Comparison of ENCODE assay signal across 15 mouse cellular contexts in genomic region chr14:122374285-122374997, GRCm38 (mm10).
DNase-seq lines count a peak whose midpoint lies in the region; ATAC-seq lines count a peak whose summit lies in the region.
"Had no signal": no experiment of that assay in that cellular context is flagged by ENCODE, and none has a peak within 500 bp of the region (broad histone marks: within the 10 kb centered on the region; RNA-seq: fewer than 3 reads in every experiment).

No protein-coding gene starts in this region.

- H3K4me3 ChIP-seq in forebrain, embryonic 13.5 days = no peak overlapping the region
- H3K4me3 ChIP-seq in limb, embryonic 10.5 days = 0 out of 2 replicates have a peak overlapping the region, but pooled peaks have one; percentile 22
- no peak overlapping the region for H3K4me3 ChIP-seq in liver, embryonic 11.5 days (ENCODE audit: low read depth, low read length)
- H3K4me3 ChIP-seq: limb, embryonic 15.5 days; myocyte; stomach, embryonic 15.5 days had no signal

- peaks cover 38% of the 10 kb centered on the region for H3K4me1 ChIP-seq in forebrain, embryonic 13.5 days
- peaks cover 67% of the 10 kb centered on the region for H3K4me1 ChIP-seq in limb, embryonic 10.5 days
- no peaks in the 10 kb centered on the region for H3K4me1 ChIP-seq in liver, embryonic 11.5 days (replicated peaks; ENCODE audit: control insufficient read depth, insufficient read depth, low read length)
- H3K4me1 ChIP-seq: limb, embryonic 15.5 days; stomach, embryonic 15.5 days had no signal

- no peaks in the 10 kb centered on the region for H3K36me3 ChIP-seq in forebrain, embryonic 13.5 days (ENCODE audit: poor library complexity, severe bottlenecking)
- no peaks in the 10 kb centered on the region for H3K36me3 ChIP-seq in limb, embryonic 10.5 days
- no peaks in the 10 kb centered on the region for H3K36me3 ChIP-seq in liver, embryonic 11.5 days (ENCODE audit: control insufficient read depth, insufficient read depth, low read length)
- H3K36me3 ChIP-seq: limb, embryonic 15.5 days; stomach, embryonic 15.5 days had no signal

- H3K27me3 ChIP-seq in forebrain, embryonic 13.5 days = peaks cover 42% of the 10 kb centered on the region; the same call in 1 of the 2 replicates
- peaks cover 6% of the 10 kb centered on the region; the same call in 1 of the 2 replicates for H3K27me3 ChIP-seq in limb, embryonic 10.5 days (ENCODE audit: low read depth, poor library complexity, severe bottlenecking)
- H3K27me3 ChIP-seq in liver, embryonic 11.5 days (replicated peaks; ENCODE audit: control insufficient read depth, insufficient read depth, low read length) = no peaks in the 10 kb centered on the region
- H3K27me3 ChIP-seq: stomach, embryonic 15.5 days had no signal

- 2% methylated on average over 9 of the region's 9 CpGs for WGBS in forebrain, embryonic 13.5 days
- 3% methylated on average over 9 of the region's 9 CpGs for WGBS in limb, embryonic 10.5 days
- WGBS in liver, embryonic 11.5 days = 30% methylated on average over 9 of the region's 9 CpGs

- H3K4me2 ChIP-seq in forebrain, embryonic 13.5 days = peak overlapping the region; percentile 42
- no peak overlapping the region for H3K4me2 ChIP-seq in liver, embryonic 11.5 days
- H3K4me2 ChIP-seq: limb, embryonic 15.5 days; stomach, embryonic 15.5 days had no signal

- no peak overlapping the region for H3K9ac ChIP-seq in forebrain, embryonic 13.5 days
- H3K9ac ChIP-seq in liver, embryonic 11.5 days (ENCODE audit: low read depth, low read length) = no peak overlapping the region
- H3K9ac ChIP-seq: limb, embryonic 15.5 days; stomach, embryonic 15.5 days had no signal

- no peaks in the 10 kb centered on the region for H3K9me3 ChIP-seq in forebrain, embryonic 13.5 days (replicated peaks)
- no peaks in the 10 kb centered on the region for H3K9me3 ChIP-seq in limb, embryonic 10.5 days (replicated peaks)
- H3K9me3 ChIP-seq in liver, embryonic 11.5 days (ENCODE audit: control insufficient read depth, low read length) = no peaks in the 10 kb centered on the region
- H3K9me3 ChIP-seq: limb, embryonic 15.5 days; stomach, embryonic 15.5 days had no signal

- 0 out of 2 replicates have a peak overlapping the region, but pooled peaks have one; percentile 14 for H3K27ac ChIP-seq in forebrain, embryonic 13.5 days
- H3K27ac ChIP-seq in limb, embryonic 10.5 days = peak overlapping the region; percentile 84; the same call in 1 of the 2 replicates
- H3K27ac ChIP-seq in liver, embryonic 11.5 days (ENCODE audit: low read depth, low read length) = no peak overlapping the region
- H3K27ac ChIP-seq: kidney, postnatal 0 days; limb, embryonic 15.5 days; stomach, embryonic 15.5 days had no signal

- peak; percentile 62; the same call in 1 of the 2 replicates for ATAC-seq in forebrain, embryonic 13.5 days
- ATAC-seq in liver, embryonic 11.5 days (replicated peaks; ENCODE audit: low FRiP score) = no peak

- DNase-seq in cerebellum, postnatal 10 days = peak; percentile 74 to 75
- no peak for DNase-seq in cerebellum, adult 11 months
- DNase-seq in cerebellum, postnatal 25 days = peak; percentile 64 to 65
- DNase-seq in limb, embryonic 10.5 days (ENCODE audit: low spot score) = peak; percentile 65
- no peak for DNase-seq in testis, postnatal 10 days (ENCODE audit: low spot score)
- DNase-seq in left cerebral cortex, adult 18-20 months (ENCODE audit: low spot score in 2 of 2) = no peak
- DNase-seq in liver, embryonic 11.5 days (ENCODE audit: low spot score) = no peak
- DNase-seq: adrenal gland, postnatal 14 days; heart, postnatal 14 days; lung, postnatal 14 days had no signal

Comparison
In these comparisons a context has a peak if more than half of its experiments do, and no peak if none do; other contexts are left out.
1. DNase-seq: peak in cerebellum, postnatal 10 days (2 of 2), cerebellum, postnatal 25 days (2 of 2) and limb, embryonic 10.5 days (single experiment); none in cerebellum, adult 11 months (single experiment), testis, postnatal 10 days (single experiment), left cerebral cortex, adult 18-20 months (0 of 2) and liver, embryonic 11.5 days (single experiment).